Mouse (Mus musculus) layer of hippocampus, adult 9-10 months (tissue): ENCODE measurements around the gene Tln1.
A peak's percentile ranks its signal among the peaks of the same experiment; 100 is the strongest.

ENCODE experiments used
- DNase-seq: peaks from one replicate; pipeline ENCODE4 v3.0.0; 2022; ENCODE audit warnings: low spot score

Tln1 gene

GRCm38 (mm10) chr4:43546375-43547047, 16.0 kb downstream of the Tln1 start:
- DNase-seq, result no peak

GRCm38 (mm10) chr4:43542044-43542443, 20.4 kb downstream of the Tln1 start:
- no peak for DNase-seq

- DNase-seq, result no peak
These were observed 26.5 kb downstream of the Tln1 start for GRCm38 (mm10) chr4:43536031-43536430.

GRCm38 (mm10) chr4:43535628-43536027, 26.9 kb downstream of the Tln1 start:
- DNase-seq, result no peak

GRCm38 (mm10) chr4:43533270-43533669, 29.2 kb downstream of the Tln1 start:
- no peak for DNase-seq

- DNase-seq, result peak; percentile 64
These were observed 31.9 kb downstream of the Tln1 start for GRCm38 (mm10) chr4:43530581-43530980.

- no peak for DNase-seq
These were observed 32.4 kb downstream of the Tln1 start for GRCm38 (mm10) chr4:43530081-43530501.

GRCm38 (mm10) chr4:43528487-43528886, 34.0 kb downstream of the Tln1 start:
- DNase-seq, result no peak

GRCm38 (mm10) chr4:43527880-43528279, 34.6 kb downstream of the Tln1 start:
- no peak for DNase-seq

- peak; percentile 86 for DNase-seq
These were observed 42.5 kb downstream of the Tln1 start for GRCm38 (mm10) chr4:43519956-43520355.

- DNase-seq, result no peak
These were observed 42.9 kb downstream of the Tln1 start for GRCm38 (mm10) chr4:43519551-43519950.

GRCm38 (mm10) chr4:43515764-43516708, 46.5 kb downstream of the Tln1 start:
- no peak for DNase-seq

- no peak for DNase-seq
These were observed 48.7 kb downstream of the Tln1 start for GRCm38 (mm10) chr4:43513791-43514190.

GRCm38 (mm10) chr4:43513300-43513699, 49.2 kb downstream of the Tln1 start:
- DNase-seq, result no peak

GRCm38 (mm10) chr4:43512653-43513052, 49.8 kb downstream of the Tln1 start:
- no peak for DNase-seq

- no peak for DNase-seq
These were observed 50.6 kb downstream of the Tln1 start for GRCm38 (mm10) chr4:43511675-43512454.

- no peak for DNase-seq
These were observed 53.4 kb downstream of the Tln1 start for GRCm38 (mm10) chr4:43509109-43509508.

GRCm38 (mm10) chr4:43508666-43508997, 53.9 kb downstream of the Tln1 start:
- no peak for DNase-seq

GRCm38 (mm10) chr4:43507938-43508665, 54.4 kb downstream of the Tln1 start:
- DNase-seq, result no peak

GRCm38 (mm10) chr4:43506536-43507185, 55.8 kb downstream of the Tln1 start, which contains the start of gene Car9:
TSS of gene Car9 (plus strand) at chr4:43506966.
- no peak for DNase-seq

- no peak for DNase-seq
These were observed 56.4 kb downstream of the Tln1 start for GRCm38 (mm10) chr4:43506074-43506473.
